Mouse (Mus musculus): ENCODE results near the gene Bloc1s4. TPM values are rescaled to one million over a fixed set of nuclear protein-coding genes. Genes with fewer than 3 reads are reported as not detected.

The Bloc1s4 gene
- polyA plus RNA-seq, 1 experiment = 31.0 TPM

- H3K4me1 ChIP-seq (ENCODE audit: control insufficient read depth, insufficient read depth, insufficient read length, low read length) = peaks cover 12% of the 10 kb centered on the region; the same call in 1 of the 2 replicates
- TF ChIP-seq CTCF (IDR thresholded peaks at IDR 0.05; ENCODE audit: extremely low read depth, insufficient read length, insufficient replicate concordance, low read depth, low read length) (no peak), POLR2A (IDR thresholded peaks at IDR 0.05; ENCODE audit: low read depth, low read length) (no peak)
- H3K27ac ChIP-seq (ENCODE audit: insufficient read depth, low read depth, low read length) = no peak overlapping the region
- WGBS = 82% methylated on average over 5 of the region's 5 CpGs
- no peaks in the 10 kb centered on the region for H3K36me3 ChIP-seq (ENCODE audit: control insufficient read depth, insufficient read depth, low read length)
- H3K4me3 ChIP-seq (ENCODE audit: low read depth, low read length) = no peak overlapping the region
- no peaks in the 10 kb centered on the region for H3K27me3 ChIP-seq (ENCODE audit: control insufficient read depth, insufficient read depth, low read length)
Measured at GRCm38 (mm10) chr5:36705792-36706191, 42.7 kb downstream of the Bloc1s4 start.

- Histone ChIP-seq H3K4me3 (ENCODE audit: low read depth, low read length) (no peak overlapping the region), H3K27me3 (ENCODE audit: control insufficient read depth, insufficient read depth, low read length) (no peaks in the 10 kb centered on the region), H3K4me1 (ENCODE audit: control insufficient read depth, insufficient read depth, insufficient read length, low read length) (peaks cover 14% of the 10 kb centered on the region; the same call in 1 of the 2 replicates), H3K36me3 (ENCODE audit: control insufficient read depth, insufficient read depth, low read length) (no peaks in the 10 kb centered on the region), H3K27ac (ENCODE audit: insufficient read depth, low read depth, low read length) (no peak overlapping the region)
- no peak for TF ChIP-seq POLR2A (IDR thresholded peaks at IDR 0.05; ENCODE audit: low read depth, low read length)
- TF ChIP-seq CTCF (IDR thresholded peaks at IDR 0.05; ENCODE audit: extremely low read depth, insufficient read length, insufficient replicate concordance, low read depth, low read length) = no peak
- 88% methylated on average over 5 of the region's 5 CpGs for WGBS
Measured at GRCm38 (mm10) chr5:36705390-36705789, 43.1 kb downstream of the Bloc1s4 start.

- no peak overlapping the region for H3K27ac ChIP-seq (ENCODE audit: insufficient read depth, low read depth, low read length)
- no peak overlapping the region for H3K4me3 ChIP-seq (ENCODE audit: low read depth, low read length)
- peaks cover 21% of the 10 kb centered on the region for H3K4me1 ChIP-seq (ENCODE audit: control insufficient read depth, insufficient read depth, insufficient read length, low read length)
- H3K36me3 ChIP-seq (ENCODE audit: control insufficient read depth, insufficient read depth, low read length) = no peaks in the 10 kb centered on the region
- no peaks in the 10 kb centered on the region for H3K27me3 ChIP-seq (ENCODE audit: control insufficient read depth, insufficient read depth, low read length)
- TF ChIP-seq POLR2A (IDR thresholded peaks at IDR 0.05; ENCODE audit: low read depth, low read length) (no peak), CTCF (IDR thresholded peaks at IDR 0.05; ENCODE audit: extremely low read depth, insufficient read length, insufficient replicate concordance, low read depth, low read length) (no peak)
- WGBS = 85% methylated on average over 6 of the region's 6 CpGs
Measured at GRCm38 (mm10) chr5:36704684-36705083, 43.8 kb downstream of the Bloc1s4 start.

GRCm38 (mm10) chr5:36700939-36701620 lies 47.4 kb downstream of the Bloc1s4 start:
- H3K4me1 ChIP-seq (ENCODE audit: control insufficient read depth, insufficient read depth, insufficient read length, low read length) = peaks cover 34% of the 10 kb centered on the region
- no peaks in the 10 kb centered on the region for H3K27me3 ChIP-seq (ENCODE audit: control insufficient read depth, insufficient read depth, low read length)
- 17% methylated on average over 6 of the region's 6 CpGs for WGBS
- H3K36me3 ChIP-seq (ENCODE audit: control insufficient read depth, insufficient read depth, low read length) = no peaks in the 10 kb centered on the region
- no peak overlapping the region for H3K4me3 ChIP-seq (ENCODE audit: low read depth, low read length)
- TF ChIP-seq POLR2A (IDR thresholded peaks at IDR 0.05; ENCODE audit: low read depth, low read length) (no peak), CTCF (IDR thresholded peaks at IDR 0.05; ENCODE audit: extremely low read depth, insufficient read length, insufficient replicate concordance, low read depth, low read length) (no peak)
- H3K27ac ChIP-seq (ENCODE audit: insufficient read depth, low read depth, low read length) = peak overlapping the region; percentile 99

- Histone ChIP-seq H3K4me3 (ENCODE audit: low read depth, low read length) (no peak overlapping the region), H3K27ac (ENCODE audit: insufficient read depth, low read depth, low read length) (peak overlapping the region; percentile 67), H3K27me3 (ENCODE audit: control insufficient read depth, insufficient read depth, low read length) (no peaks in the 10 kb centered on the region), H3K4me1 (ENCODE audit: control insufficient read depth, insufficient read depth, insufficient read length, low read length) (peaks cover 33% of the 10 kb centered on the region), H3K36me3 (ENCODE audit: control insufficient read depth, insufficient read depth, low read length) (no peaks in the 10 kb centered on the region)
- TF ChIP-seq CTCF (IDR thresholded peaks at IDR 0.05; ENCODE audit: extremely low read depth, insufficient read length, insufficient replicate concordance, low read depth, low read length) = no peak
- TF ChIP-seq POLR2A (IDR thresholded peaks at IDR 0.05; ENCODE audit: low read depth, low read length) = no peak
- 70% methylated on average over 5 of the region's 5 CpGs for WGBS
Measured at GRCm38 (mm10) chr5:36698689-36699088, 49.8 kb downstream of the Bloc1s4 start.

- Histone ChIP-seq H3K36me3 (ENCODE audit: control insufficient read depth, insufficient read depth, low read length) (no peaks in the 10 kb centered on the region), H3K4me1 (ENCODE audit: control insufficient read depth, insufficient read depth, insufficient read length, low read length) (peaks cover 32% of the 10 kb centered on the region), H3K4me3 (ENCODE audit: low read depth, low read length) (no peak overlapping the region), H3K27ac (ENCODE audit: insufficient read depth, low read depth, low read length) (peak overlapping the region; percentile 67), H3K27me3 (ENCODE audit: control insufficient read depth, insufficient read depth, low read length) (no peaks in the 10 kb centered on the region)
- TF ChIP-seq POLR2A (IDR thresholded peaks at IDR 0.05; ENCODE audit: low read depth, low read length) = no peak
- no peak for TF ChIP-seq CTCF (IDR thresholded peaks at IDR 0.05; ENCODE audit: extremely low read depth, insufficient read length, insufficient replicate concordance, low read depth, low read length)
- 25% methylated on average over 7 of the region's 7 CpGs for WGBS
Measured at GRCm38 (mm10) chr5:36698067-36698670, 50.3 kb downstream of the Bloc1s4 start.

Other genes starting within 250 kb of the Bloc1s4 start
- gene Tbc1d14, start 155.4 kb downstream of the Bloc1s4 start, polyA plus RNA-seq (2012; rRNA removed) = 21.1 and 21.7 TPM in 2 replicates
- gene D5Ertd579e, start 52.6 kb downstream of the Bloc1s4 start, polyA plus RNA-seq (2012; rRNA removed) = 14.4 and 27.4 TPM in 2 replicates
- 69.3 and 132 TPM in 2 replicates for gene Mrfap1, start 48.1 kb upstream of the Bloc1s4 start, polyA plus RNA-seq (2012; rRNA removed)
- gene Man2b2, start 82.0 kb upstream of the Bloc1s4 start, polyA plus RNA-seq (2012; rRNA removed) = 57.4 and 104 TPM in 2 replicates
- gene Ppp2r2c, start 119.9 kb upstream of the Bloc1s4 start, polyA plus RNA-seq (2012; rRNA removed) = 0.62 and 0.89 TPM in 2 replicates
- 16.7 and 23.5 TPM in 2 replicates for gene Wfs1, start 240.6 kb upstream of the Bloc1s4 start, polyA plus RNA-seq (2012; rRNA removed)

All from small intestine, adult 2 months (tissue).